Mouse (Mus musculus) T-cell, adult 66 days (primary cell): ENCODE results near the gene Tymp. TPM values are rescaled to one million over a fixed set of nuclear protein-coding genes. Genes with fewer than 3 reads are reported as not detected.

Source experiments
- total RNA-seq, 2 experiments: library from RNA; stranded (reverse); gene quantifications; 3 replicates in 1 of 2; 4 replicates in 1 of 2; pipeline ENCODE4 v1.2.4; 2023

Gene Tymp
- under 1 TPM; 0.65 to 0.76 TPM for total RNA-seq

GRCm38 (mm10) chr15:89376957-89377356 lies at the start of gene Tymp:
Gene Tymp (minus strand): TSS chr15:89377039.

GRCm38 (mm10) chr15:89425711-89426121 lies 48.9 kb upstream of the Tymp start, which contains the start of gene Cpt1b:
Gene Cpt1b (minus strand): TSS chr15:89425863.

GRCm38 (mm10) chr15:89410118-89410517 lies 33.3 kb upstream of the Tymp start, which contains the start of gene Syce3:
Gene Syce3 (minus strand): TSS chr15:89410503.

GRCm38 (mm10) chr15:89384617-89385016 lies 7.8 kb upstream of the Tymp start, which contains the start of gene Klhdc7b:
Gene Klhdc7b (plus strand): TSS chr15:89384917.

GRCm38 (mm10) chr15:89378831-89379401 lies 2.1 kb upstream of the Tymp start, which contains the start of gene Odf3b:
Gene Odf3b (minus strand): TSS chr15:89379282.

GRCm38 (mm10) chr15:89373762-89374248 lies 3.0 kb downstream of the Tymp start, which contains the start of gene Sco2:
Gene Sco2 (minus strand): TSS chr15:89373846.

GRCm38 (mm10) chr15:89355241-89356187 lies 21.3 kb downstream of the Tymp start, which contains the start of the genes Lmf2 and Ncaph2:
Gene Lmf2 (minus strand): TSS chr15:89355659.
Gene Ncaph2 (plus strand): TSS chr15:89355719.

GRCm38 (mm10) chr15:89334271-89334670 lies 42.6 kb downstream of the Tymp start, which contains the start of gene Miox:
Gene Miox (plus strand): TSS chr15:89334398.

GRCm38 (mm10) chr15:89322670-89323522 lies 53.9 kb downstream of the Tymp start, which contains the start of gene Adm2:
Gene Adm2 (plus strand): TSS chr15:89322720.

Other genes starting within 250 kb of the Tymp start
- gene Hdac10, start 248.3 kb downstream of the Tymp start, total RNA-seq, result 10 to 100 TPM; 23.1 to 23.6 TPM
- gene Mapk12, start 236.3 kb downstream of the Tymp start, total RNA-seq, result 1 to 10 TPM; 1.9 to 2.6 TPM
- gene Mapk11, start 227.4 kb downstream of the Tymp start, total RNA-seq, result 10 to 100 TPM; 20.9 to 25.3 TPM
- 1 to 10 TPM; 1.5 to 2.3 TPM for gene Plxnb2, start 196.3 kb downstream of the Tymp start, total RNA-seq
- gene Dennd6b, start 180.5 kb downstream of the Tymp start, total RNA-seq, result 10 to 100 TPM; 21.4 to 24.4 TPM
- 10 to 100 TPM; 41.2 to 45.4 TPM for gene Ppp6r2, start 165.5 kb downstream of the Tymp start, total RNA-seq
- gene Sbf1, start 61.7 kb downstream of the Tymp start, total RNA-seq, result 100 to 1,000 TPM; 419 to 453 TPM
- gene Adm2, start 54.3 kb downstream of the Tymp start, total RNA-seq, result not detected
- not detected for gene Miox, start 42.6 kb downstream of the Tymp start, total RNA-seq
- gene Lmf2, start 21.4 kb downstream of the Tymp start, total RNA-seq, result 10 to 100 TPM; 39.9 to 50.1 TPM
- gene Ncaph2, start 21.3 kb downstream of the Tymp start, total RNA-seq, result 100 to 1,000 TPM; 111 to 131 TPM
- gene Sco2, start 3.2 kb downstream of the Tymp start, total RNA-seq, result 10 to 100 TPM; 23.7 to 25.2 TPM
- not detected for gene Odf3b, start 2.2 kb upstream of the Tymp start, total RNA-seq
- gene Klhdc7b, start 7.9 kb upstream of the Tymp start, total RNA-seq, result under 1 TPM; 0.20 to 0.30 TPM
- not detected for gene Syce3, start 33.5 kb upstream of the Tymp start, total RNA-seq
- 1 to 10 TPM; 4.0 to 6.2 TPM for gene Cpt1b, start 48.8 kb upstream of the Tymp start, total RNA-seq
- gene C730034F03Rik, start 52.5 kb upstream of the Tymp start, total RNA-seq, result 10 to 100 TPM in 1 of 2 experiments, 1 to 10 TPM in 1; 8.1 to 10.1 TPM
- under 1 TPM in 1 of 2 experiments, not detected in 1; 0.68 TPM for gene Gm44502, start 52.7 kb upstream of the Tymp start, total RNA-seq
- 100 to 1,000 TPM; 150 to 159 TPM for gene Chkb, start 52.9 kb upstream of the Tymp start, total RNA-seq
- under 1 TPM in 1 of 2 experiments, not detected in 1; 0.12 TPM for gene Mapk8ip2, start 76.9 kb upstream of the Tymp start, total RNA-seq
- gene Arsa, start 100.4 kb upstream of the Tymp start, total RNA-seq, result 10 to 100 TPM; 13.5 to 15.3 TPM
- gene Shank3, start 122.6 kb upstream of the Tymp start, total RNA-seq, result 1 to 10 TPM in 1 of 2 experiments, under 1 TPM in 1; 0.86 to 2.1 TPM
- not detected for gene Acr, start 191.3 kb upstream of the Tymp start, total RNA-seq
- 1 to 10 TPM; 1.0 to 3.3 TPM for gene Rabl2, start 214.9 kb upstream of the Tymp start, total RNA-seq